Mouse (Mus musculus): ENCODE data around the gene Frem1.

GRCm38 (mm10) chr4:82885535-82885913, 166.6 kb downstream of the Frem1 start:
- TF ChIP-seq CTCF (IDR thresholded peaks at IDR 0.05; ENCODE audit: extremely low read depth, insufficient read depth, low read length) (no peak), POLR2A (IDR thresholded peaks at IDR 0.05; ENCODE audit: extremely low read depth, insufficient read depth, low read length) (no peak)
